Mouse (Mus musculus) left cerebral cortex, adult 6 months (tissue): ENCODE measurements around the gene Taf1c. TPM values are rescaled to one million over a fixed set of nuclear protein-coding genes. Genes with fewer than 3 reads are reported as not detected.

Source experiments
- long read RNA-seq, 2 experiments: library from polyadenylated mRNA; unstranded; transcript quantifications; one replicate each; pipeline ENCODE4 v2.0.0; 2019 to 2020
- polyA plus RNA-seq: library from polyadenylated mRNA; unstranded; fragments of <200 nt; fragmentation: Nextera tagmentation; gene quantifications from 2 replicates; pipeline ENCODE4 v1.2.3, GENCODE M21; 2021

The Taf1c gene
- polyA plus RNA-seq = 3.0 and 3.8 TPM in 2 replicates
- long read RNA-seq, experiment 1, transcript Taf1c-201 (15 exons, 3,236 nt) = major isoform, 20 of 37 reads
- long read RNA-seq, experiment 1, partial matches to known transcripts = 12 of 37 reads
- long read RNA-seq, experiment 1, other reads (novel, unspliced or antisense) = 4 of 37 reads
- long read RNA-seq, experiment 2, partial matches to known transcripts = 0 of 4 reads
- long read RNA-seq, experiment 2, other reads (novel, unspliced or antisense) = 3 of 4 reads

DNA sequence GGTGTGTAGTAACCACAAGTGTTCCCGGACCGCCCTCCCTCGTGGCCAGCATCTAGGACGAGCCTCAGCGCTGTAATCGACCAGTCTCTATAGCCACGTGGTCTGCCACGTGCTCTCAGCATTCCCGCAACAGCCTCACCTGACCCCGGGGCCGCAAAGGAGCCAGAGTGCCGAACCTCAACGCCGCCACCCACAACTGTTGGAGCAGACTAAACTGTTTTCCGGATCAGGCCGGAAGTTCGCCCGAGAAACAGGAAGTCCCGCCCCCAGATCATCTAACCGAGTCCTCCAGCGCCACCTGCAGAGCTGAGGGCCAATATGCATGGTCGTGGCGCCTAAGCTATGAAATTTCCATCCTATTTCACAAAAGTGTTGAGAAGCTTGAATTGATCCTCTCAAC lies at the start of gene Taf1c:
Taf1c (minus strand) TSS at position 227 of the 400 bp plus-strand sequence.

DNA sequence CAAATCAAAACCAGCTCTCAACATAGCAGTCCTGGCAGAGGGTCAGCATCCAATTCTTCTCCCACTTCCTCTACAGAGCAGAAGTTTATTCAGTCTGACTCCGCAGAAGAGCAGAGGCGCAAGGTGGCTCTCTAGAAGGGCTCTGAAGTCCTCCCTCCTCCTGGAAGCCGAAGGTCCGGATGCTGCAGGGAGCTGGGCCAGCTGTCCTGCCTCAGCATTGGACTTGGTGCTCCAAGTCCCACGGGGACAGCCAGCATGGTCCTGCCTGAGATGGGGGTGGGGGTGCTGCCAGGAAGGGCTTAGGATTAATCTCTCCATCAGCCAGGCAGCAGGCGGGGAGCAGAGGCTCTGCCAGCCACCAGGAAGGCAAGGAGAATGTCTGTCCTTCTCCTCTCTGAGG lies 30.4 kb upstream of the Taf1c start, which contains the start of gene Kcng4:
Kcng4 (minus strand) TSS at position 303 of the 400 bp plus-strand sequence.

DNA sequence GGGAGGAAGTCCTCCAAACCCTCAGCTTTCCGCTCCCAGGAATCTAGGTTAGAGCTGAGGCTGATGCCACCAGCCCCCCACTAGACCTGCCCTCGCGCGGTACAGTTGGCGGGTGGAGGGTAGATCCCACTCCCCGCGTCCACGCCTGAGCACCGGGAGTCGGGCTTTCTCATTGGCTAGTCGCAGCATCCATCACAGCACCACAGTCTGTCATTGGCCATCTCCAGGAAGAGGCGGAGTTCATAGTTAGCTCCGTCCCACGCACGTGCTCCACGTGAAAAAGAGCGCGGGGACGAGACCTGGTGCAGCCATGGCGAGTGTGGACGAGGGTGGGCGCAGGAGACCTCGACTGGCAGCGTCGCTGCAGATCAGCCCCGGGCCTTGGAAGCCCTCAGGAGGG lies 7.4 kb upstream of the Taf1c start, which contains the start of gene Adad2:
Adad2 (plus strand) TSS at position 277 of the 400 bp plus-strand sequence.

DNA sequence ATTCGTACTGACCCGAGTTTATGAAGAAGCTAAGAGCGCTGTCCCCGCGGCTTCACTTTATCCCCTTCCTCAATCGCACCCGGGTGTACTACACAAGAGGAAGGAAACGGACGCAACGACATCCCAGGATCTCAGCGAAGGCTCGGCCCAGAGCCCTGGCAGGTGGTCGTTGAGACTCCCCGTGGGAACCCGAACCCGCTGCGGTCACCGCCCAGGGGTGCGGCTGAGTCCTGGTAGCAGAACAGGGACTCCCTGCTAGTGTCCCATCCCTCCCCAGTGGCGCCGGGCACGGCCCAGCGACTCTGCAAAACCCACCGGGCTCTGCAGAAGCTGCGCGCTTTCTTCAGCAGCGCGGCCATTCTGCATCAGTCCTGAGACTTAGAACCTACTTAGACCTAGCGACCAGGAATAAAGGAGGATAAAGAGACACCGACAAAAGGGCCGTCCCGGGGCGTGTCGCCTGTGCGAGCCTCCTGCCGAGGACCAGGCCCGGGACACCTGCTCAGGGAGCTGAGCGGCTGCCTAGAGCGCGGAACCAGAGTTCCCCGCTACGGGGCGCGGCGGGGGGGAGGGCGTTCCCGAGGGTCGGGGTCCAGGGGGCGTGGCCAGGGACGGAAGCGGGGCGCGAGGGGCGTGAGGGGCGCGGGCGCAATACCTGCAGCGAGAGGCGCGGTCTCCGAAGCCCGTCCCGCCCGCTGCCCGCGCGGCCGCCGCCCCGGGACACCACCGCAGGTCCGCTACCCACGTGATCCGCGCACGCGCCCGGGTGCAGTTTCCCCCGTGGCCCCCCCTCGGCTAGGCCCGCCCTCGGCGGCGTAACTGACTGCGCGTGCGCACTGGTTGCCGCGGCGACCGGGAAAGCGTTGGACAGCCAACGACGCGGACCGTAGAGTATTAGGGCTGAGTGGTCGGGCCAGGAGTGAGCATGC lies 30.3 kb downstream of the Taf1c start, which contains the start of the genes Hsdl1 and Dnaaf1:
Hsdl1 (minus strand) TSS at position 747 of the 929 bp plus-strand sequence.
Dnaaf1 (plus strand) TSS at position 799 of the 929 bp plus-strand sequence.

DNA sequence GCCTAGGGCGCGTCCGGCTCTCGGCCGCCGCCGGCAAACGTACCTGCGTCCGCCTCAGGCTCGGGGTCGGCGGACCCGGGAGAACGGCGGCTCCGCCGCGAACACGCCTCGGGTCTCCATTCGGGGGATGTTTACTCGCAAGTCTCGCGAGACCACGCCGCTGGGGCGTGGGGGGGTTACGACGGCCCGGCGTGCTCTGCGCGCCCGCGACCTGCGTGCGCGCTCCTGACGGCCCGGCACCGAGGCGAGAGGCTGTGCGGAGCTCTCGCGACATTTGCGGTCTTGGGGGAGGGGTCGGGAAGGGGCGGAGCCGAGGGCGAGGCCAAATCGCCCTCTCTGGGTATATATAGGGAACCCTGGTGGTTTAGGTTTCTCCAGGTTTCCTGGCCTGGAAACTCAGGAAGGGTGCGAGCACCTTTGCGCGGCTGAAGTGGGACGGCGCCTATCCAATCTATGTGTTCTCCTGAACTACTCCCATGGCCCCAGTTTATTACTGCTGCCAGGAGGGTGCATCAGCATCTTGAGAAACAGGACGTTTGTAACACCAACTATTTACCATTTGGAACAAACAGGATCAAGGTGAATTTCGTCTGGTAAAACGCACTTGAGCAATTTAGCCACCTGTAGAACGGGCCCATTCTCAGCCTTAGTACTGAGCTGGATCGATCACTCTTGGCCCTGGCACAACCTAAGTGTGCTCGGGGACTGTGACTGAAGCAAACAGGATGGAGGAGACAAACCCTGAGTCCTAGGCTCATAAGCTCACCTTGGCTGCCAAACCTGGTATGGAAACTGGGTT lies 46.2 kb downstream of the Taf1c start, which contains the start of gene Mbtps1:
Mbtps1 (minus strand) TSS at position 133 of the 799 bp plus-strand sequence.

Other genes with a start within 250 kb of the Taf1c start
- 5.9 and 34.8 TPM in 2 replicates for gene Mlycd, start 210.3 kb downstream of the Taf1c start, polyA plus RNA-seq
- gene Osgin1, start 171.1 kb downstream of the Taf1c start, polyA plus RNA-seq = 0.22 and 0.60 TPM in 2 replicates
- 29.3 and 70.6 TPM in 2 replicates for gene Necab2, start 158.5 kb downstream of the Taf1c start, polyA plus RNA-seq
- 0.09 TPM in 1 of 2 replicates, not detected in the other for gene Slc38a8, start 103.5 kb downstream of the Taf1c start, polyA plus RNA-seq
- gene Mbtps1, start 46.5 kb downstream of the Taf1c start, polyA plus RNA-seq = 14.2 and 16.5 TPM in 2 replicates
- gene Hsdl1, start 30.0 kb downstream of the Taf1c start, polyA plus RNA-seq = 32.9 and 40.8 TPM in 2 replicates
- 0.32 and 0.41 TPM in 2 replicates for gene Dnaaf1, start 30.0 kb downstream of the Taf1c start, polyA plus RNA-seq
- gene Adad2, start 7.5 kb upstream of the Taf1c start, polyA plus RNA-seq = not detected in 2 replicates
- gene Kcng4, start 30.5 kb upstream of the Taf1c start, polyA plus RNA-seq = 4.1 and 4.4 TPM in 2 replicates
- gene Wfdc1, start 61.1 kb upstream of the Taf1c start, polyA plus RNA-seq = 12.0 and 15.7 TPM in 2 replicates
- 0.21 and 0.29 TPM in 2 replicates for gene Atp2c2, start 94.8 kb upstream of the Taf1c start, polyA plus RNA-seq
- gene Tldc1, start 173.2 kb upstream of the Taf1c start, polyA plus RNA-seq = 5.0 and 5.6 TPM in 2 replicates
- gene Cotl1, start 235.3 kb upstream of the Taf1c start, polyA plus RNA-seq = 31.9 and 41.6 TPM in 2 replicates